Comparison of ENCODE assay signal across 9 mouse cellular contexts in the genomic region with DNA sequence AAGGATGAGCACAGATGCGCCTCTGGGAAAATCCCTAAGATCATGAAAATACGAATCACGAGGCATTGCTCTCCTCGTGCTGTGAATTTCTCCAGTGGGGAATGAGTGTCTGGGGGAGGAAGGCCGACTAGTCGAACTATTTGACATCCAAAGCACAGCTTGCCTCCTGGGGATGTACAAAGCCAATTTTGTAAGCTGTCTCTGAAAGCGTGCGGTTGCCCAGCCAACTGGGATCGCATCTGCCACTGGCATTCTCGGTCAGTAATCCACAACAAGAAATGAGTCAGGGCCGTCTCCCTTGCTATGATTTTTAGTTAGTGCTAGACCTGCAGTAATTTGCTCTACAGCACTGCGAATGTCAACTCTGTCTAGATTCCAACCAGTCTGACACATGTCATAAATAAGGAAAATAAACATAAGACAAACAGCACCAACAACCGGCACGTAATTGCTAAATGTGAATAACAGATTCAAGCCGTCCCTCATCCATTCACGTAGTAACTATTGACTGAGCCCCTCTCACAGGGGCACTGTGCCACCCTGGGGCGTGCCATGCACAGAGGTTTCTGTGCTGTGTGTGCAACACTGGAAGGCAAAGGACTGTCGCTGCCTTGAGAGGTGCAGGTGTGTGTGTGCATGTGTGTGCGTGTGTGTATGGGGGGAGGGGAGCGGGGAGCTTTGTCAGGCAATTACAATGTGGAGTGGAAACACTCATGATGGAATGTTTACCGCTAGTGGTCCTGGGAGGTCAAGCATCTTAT. TPM values are rescaled to one million over a fixed set of nuclear protein-coding genes. Genes with fewer than 3 reads are reported as not detected.
DNase-seq lines count a peak whose midpoint lies in the region; ATAC-seq and TF ChIP-seq lines count a peak whose summit lies in the region.
"Had no signal": no experiment of that assay in that cellular context is flagged by ENCODE, and none has a peak within 500 bp of the region (broad histone marks: within the 10 kb centered on the region; RNA-seq: fewer than 3 reads in every experiment).

No protein-coding gene starts in this region.

- no peaks in the 10 kb centered on the region for H3K9me3 ChIP-seq in forebrain, embryonic 14.5 days (replicated peaks; ENCODE audit: control insufficient read depth, low read length)
- H3K9me3 ChIP-seq: limb, embryonic 13.5 days had no signal

- no peaks in the 10 kb centered on the region for H3K27me3 ChIP-seq in forebrain, embryonic 14.5 days (replicated peaks; ENCODE audit: control insufficient read depth, insufficient read depth, low read length)
- no peaks in the 10 kb centered on the region for H3K27me3 ChIP-seq in myocyte (ENCODE audit: control insufficient read depth, insufficient read depth, insufficient read length)
- H3K27me3 ChIP-seq: limb, embryonic 13.5 days had no signal

- no peaks in the 10 kb centered on the region for H3K79me2 ChIP-seq in myocyte (ENCODE audit: control insufficient read depth, insufficient read depth)

- WGBS in forebrain, embryonic 14.5 days: 66% methylated on average over 21 of the region's 21 CpGs

- no peak overlapping the region for H3K9ac ChIP-seq in forebrain, embryonic 14.5 days (ENCODE audit: low read length)
- H3K9ac ChIP-seq: limb, embryonic 13.5 days had no signal

- no peaks in the 10 kb centered on the region for H3K36me3 ChIP-seq in forebrain, embryonic 14.5 days (ENCODE audit: control insufficient read depth, insufficient read depth, low read length)
- no peaks in the 10 kb centered on the region for H3K36me3 ChIP-seq in myocyte (ENCODE audit: control insufficient read depth, insufficient read depth)
- H3K36me3 ChIP-seq: limb, embryonic 13.5 days had no signal

- H3K27ac ChIP-seq in forebrain, embryonic 14.5 days (ENCODE audit: low read depth, low read length): peak overlapping the region; percentile 9; the same call in 1 of the 2 replicates
- H3K27ac ChIP-seq: limb, embryonic 13.5 days had no signal

- H3K4me3 ChIP-seq in forebrain, embryonic 14.5 days (ENCODE audit: low read depth, low read length): no peak overlapping the region
- no peak overlapping the region for H3K4me3 ChIP-seq in myocyte
- H3K4me3 ChIP-seq: limb, embryonic 13.5 days had no signal

- H3ac ChIP-seq in myocyte (ENCODE audit: control insufficient read depth, insufficient read length): no peak overlapping the region

- H3K4me1 ChIP-seq in forebrain, embryonic 14.5 days (ENCODE audit: control insufficient read depth, insufficient read depth, low read length): peaks cover 18% of the 10 kb centered on the region

- DNase-seq in brain, embryonic 18.5 days (ENCODE audit: low read depth, low spot score): peak; percentile 75
- DNase-seq in forebrain, embryonic 14.5 days (ENCODE audit: low spot score): peak; percentile 82
- peak; percentile 81 to 88 for DNase-seq in layer of hippocampus, adult 8-10 months (ENCODE audit: low spot score in 2 of 2)
- no peak for DNase-seq in adrenal gland, postnatal 4 days (ENCODE audit: low spot score in 2 of 2)
- no peak for DNase-seq in natural killer cell, adult 2 months (ENCODE audit: low spot score in 2 of 2)
- no peak for DNase-seq in ovary, postnatal 14 days (ENCODE audit: low spot score)

- no peak for TF ChIP-seq POLR2A in myocyte (IDR thresholded peaks at IDR 0.05; ENCODE audit: insufficient read length, low read depth)

- H3K4me2 ChIP-seq in forebrain, embryonic 14.5 days (ENCODE audit: low read length): no peak overlapping the region
- H3K4me2 ChIP-seq in myocyte (ENCODE audit: low read depth): peak overlapping the region; percentile 29
- H3K4me2 ChIP-seq: limb, embryonic 13.5 days had no signal

- ATAC-seq in forebrain, embryonic 14.5 days: peak; percentile 85
- ATAC-seq in megakaryocyte, adult 5-6 weeks (ENCODE audit: poor library complexity, severe bottlenecking): no peak

TF ChIP-seq in myocyte, 11 proteins besides CTCF, POLR2A, EP300 and RAD21:
- TF ChIP-seq MYOD1 (IDR thresholded peaks at IDR 0.05; ENCODE audit: control insufficient read depth in 1 of 3, insufficient read length in 2 of 3, low read depth in 2 of 3): peak in 2 of 3 experiments; percentile 10 to 36
- no peak for TF ChIP-seq E2F4 (IDR thresholded peaks at IDR 0.05; ENCODE audit: insufficient read depth)
- no peak for TF ChIP-seq REST (IDR thresholded peaks at IDR 0.05; ENCODE audit: insufficient read depth, insufficient read length)
TF ChIP-seq in myocyte: peak in this region for 1.

RNA-seq across cellular contexts. Expression of gene Ptcd2, which starts 59.9 kb away (rescaled TPM):
- polyA plus RNA-seq in forebrain, embryonic 14.5 days (2014; fragmentation: Nextera tagmentation; extraction: Ambion mirVana): 60.9 and 64.8 TPM in 2 replicates
- total RNA-seq in layer of hippocampus, adult 8-10 months (2022): 10 to 100 TPM; 26.4 to 35.2 (median 29.1) TPM
- polyA plus RNA-seq in myocyte (2012; fragmentation: generic; extraction: Trizol): 25.1 TPM
- total RNA-seq in adrenal gland, postnatal 4 days (2021): 10 to 100 TPM; 35.8 to 39.6 TPM
- 36.4 and 46.1 TPM in 2 replicates for total RNA-seq in megakaryocyte, adult 5-6 weeks (2015)
- total RNA-seq in megakaryocyte, adult 5-6 weeks (2017): 52.1 and 53.7 TPM in 2 replicates

Comparison
In these comparisons a context has a peak if more than half of its experiments do, and no peak if none do; other contexts are left out.
1. DNase-seq: peak in brain, embryonic 18.5 days (single experiment), forebrain, embryonic 14.5 days (single experiment) and layer of hippocampus, adult 8-10 months (2 of 2); none in adrenal gland, postnatal 4 days (0 of 2), natural killer cell, adult 2 months (0 of 2) and ovary, postnatal 14 days (single experiment).